Mouse (Mus musculus): ENCODE measurements around the gene Inf2. TPM values are rescaled to one million over a fixed set of nuclear protein-coding genes. Genes with fewer than 3 reads are reported as not detected.

The Inf2 gene
- polyA plus RNA-seq (2015; fragmentation: Nextera tagmentation; extraction: Ambion mirVana): 1.0 and 1.1 TPM in 2 replicates

GRCm38 (mm10) chr12:112588426-112589256 lies at the start of gene Inf2:
Gene Inf2, plus strand, starts transcription at chr12:112588784.
- no peaks in the 10 kb centered on the region for H3K36me3 ChIP-seq (ENCODE audit: control insufficient read depth, insufficient read depth, low read length)
- WGBS: 1% methylated on average over 40 of the region's 60 CpGs
- H3K4me3 ChIP-seq (ENCODE audit: low read length): peak within 1 kb of the TSS; percentile 42
- peaks cover 17% of the 10 kb centered on the region for H3K27me3 ChIP-seq (replicated peaks; ENCODE audit: control insufficient read depth, insufficient read depth, low read length)
- H3K27ac ChIP-seq (ENCODE audit: low read depth, low read length): no peak within 1 kb of the TSS
- H3K4me1 ChIP-seq (ENCODE audit: control insufficient read depth, insufficient read depth, low read depth, low read length): peaks cover 16% of the 10 kb centered on the region
- peak within 1 kb of the TSS; percentile 64 for H3K4me2 ChIP-seq (ENCODE audit: low read length)
- peak within 1 kb of the TSS; percentile 60 for H3K9ac ChIP-seq (ENCODE audit: low read depth, low read length)
- peak; percentile 83 for ATAC-seq
- H3K9me3 ChIP-seq (ENCODE audit: control insufficient read depth, low read length): no peaks in the 10 kb centered on the region

- no peak overlapping the region for H3K9ac ChIP-seq (ENCODE audit: low read depth, low read length)
- no peak for ATAC-seq
- no peaks in the 10 kb centered on the region for H3K36me3 ChIP-seq (ENCODE audit: control insufficient read depth, insufficient read depth, low read length)
- H3K4me2 ChIP-seq (ENCODE audit: low read length): no peak overlapping the region
- H3K9me3 ChIP-seq (ENCODE audit: control insufficient read depth, low read length): no peaks in the 10 kb centered on the region
- H3K4me3 ChIP-seq (ENCODE audit: low read length): no peak overlapping the region
- no peak overlapping the region for H3K27ac ChIP-seq (ENCODE audit: low read depth, low read length)
- 89% methylated on average over 7 of the region's 7 CpGs for WGBS
- no peaks in the 10 kb centered on the region for H3K27me3 ChIP-seq (replicated peaks; ENCODE audit: control insufficient read depth, insufficient read depth, low read length)
- H3K4me1 ChIP-seq (ENCODE audit: control insufficient read depth, insufficient read depth, low read depth, low read length): peaks cover 20% of the 10 kb centered on the region
These were observed 49.1 kb upstream of the Inf2 start for GRCm38 (mm10) chr12:112539466-112539965.

GRCm38 (mm10) chr12:112540321-112540720 lies 48.3 kb upstream of the Inf2 start:
- no peak overlapping the region for H3K9ac ChIP-seq (ENCODE audit: low read depth, low read length)

GRCm38 (mm10) chr12:112541483-112542091 lies 47.0 kb upstream of the Inf2 start:
- ATAC-seq: peak; percentile 73
- Histone ChIP-seq H3K4me1 (ENCODE audit: control insufficient read depth, insufficient read depth, low read depth, low read length) (peaks cover 25% of the 10 kb centered on the region), H3K27ac (ENCODE audit: low read depth, low read length) (peak overlapping the region; percentile 51), H3K27me3 (replicated peaks; ENCODE audit: control insufficient read depth, insufficient read depth, low read length) (no peaks in the 10 kb centered on the region), H3K9me3 (ENCODE audit: control insufficient read depth, low read length) (no peaks in the 10 kb centered on the region), H3K36me3 (ENCODE audit: control insufficient read depth, insufficient read depth, low read length) (no peaks in the 10 kb centered on the region), H3K9ac (ENCODE audit: low read depth, low read length) (0 out of 2 replicates have a peak overlapping the region, but pooled peaks have one; percentile 8), H3K4me3 (ENCODE audit: low read length) (no peak overlapping the region), H3K4me2 (ENCODE audit: low read length) (no peak overlapping the region)
- 12% methylated on average over 8 of the region's 8 CpGs for WGBS

More at GRCm38 (mm10) chr12:112540321-112540720, 48.3 kb upstream of the Inf2 start:
- H3K9me3 ChIP-seq (ENCODE audit: control insufficient read depth, low read length): no peaks in the 10 kb centered on the region
- H3K4me2 ChIP-seq (ENCODE audit: low read length): no peak overlapping the region
- WGBS: 87% methylated on average over 12 of the region's 12 CpGs
- H3K27ac ChIP-seq (ENCODE audit: low read depth, low read length): no peak overlapping the region
- H3K36me3 ChIP-seq (ENCODE audit: control insufficient read depth, insufficient read depth, low read length): no peaks in the 10 kb centered on the region
- H3K4me3 ChIP-seq (ENCODE audit: low read length): no peak overlapping the region
- H3K4me1 ChIP-seq (ENCODE audit: control insufficient read depth, insufficient read depth, low read depth, low read length): peaks cover 24% of the 10 kb centered on the region
- ATAC-seq: no peak
- no peaks in the 10 kb centered on the region for H3K27me3 ChIP-seq (replicated peaks; ENCODE audit: control insufficient read depth, insufficient read depth, low read length)

- Histone ChIP-seq H3K4me2 (ENCODE audit: low read length) (no peak overlapping the region), H3K27me3 (replicated peaks; ENCODE audit: control insufficient read depth, insufficient read depth, low read length) (no peaks in the 10 kb centered on the region), H3K9me3 (ENCODE audit: control insufficient read depth, low read length) (no peaks in the 10 kb centered on the region), H3K27ac (ENCODE audit: low read depth, low read length) (peak overlapping the region; percentile 16; the same call in 1 of the 2 replicates), H3K4me3 (ENCODE audit: low read length) (no peak overlapping the region), H3K36me3 (ENCODE audit: control insufficient read depth, insufficient read depth, low read length) (no peaks in the 10 kb centered on the region), H3K4me1 (ENCODE audit: control insufficient read depth, insufficient read depth, low read depth, low read length) (peaks cover 25% of the 10 kb centered on the region), H3K9ac (ENCODE audit: low read depth, low read length) (peak overlapping the region; percentile 32; the same call in 1 of the 2 replicates)
- peak; percentile 25 for ATAC-seq
- 32% methylated on average over 13 of the region's 13 CpGs for WGBS
These were observed 46.2 kb upstream of the Inf2 start for GRCm38 (mm10) chr12:112542257-112542919.

GRCm38 (mm10) chr12:112542920-112543300 lies 45.7 kb upstream of the Inf2 start:
- Histone ChIP-seq H3K9me3 (ENCODE audit: control insufficient read depth, low read length) (no peaks in the 10 kb centered on the region), H3K4me2 (ENCODE audit: low read length) (no peak overlapping the region), H3K36me3 (ENCODE audit: control insufficient read depth, insufficient read depth, low read length) (no peaks in the 10 kb centered on the region), H3K27ac (ENCODE audit: low read depth, low read length) (0 out of 2 replicates have a peak overlapping the region, but pooled peaks have one; percentile 16), H3K4me3 (ENCODE audit: low read length) (no peak overlapping the region), H3K27me3 (replicated peaks; ENCODE audit: control insufficient read depth, insufficient read depth, low read length) (no peaks in the 10 kb centered on the region), H3K9ac (ENCODE audit: low read depth, low read length) (peak overlapping the region; percentile 32; the same call in 1 of the 2 replicates), H3K4me1 (ENCODE audit: control insufficient read depth, insufficient read depth, low read depth, low read length) (peaks cover 25% of the 10 kb centered on the region)
- ATAC-seq: peak; percentile 69
- WGBS: 5% methylated on average over 11 of the region's 11 CpGs

- no peak for ATAC-seq
- Histone ChIP-seq H3K27me3 (replicated peaks; ENCODE audit: control insufficient read depth, insufficient read depth, low read length) (no peaks in the 10 kb centered on the region), H3K36me3 (ENCODE audit: control insufficient read depth, insufficient read depth, low read length) (no peaks in the 10 kb centered on the region), H3K27ac (ENCODE audit: low read depth, low read length) (no peak overlapping the region), H3K9me3 (ENCODE audit: control insufficient read depth, low read length) (no peaks in the 10 kb centered on the region), H3K4me2 (ENCODE audit: low read length) (no peak overlapping the region), H3K9ac (ENCODE audit: low read depth, low read length) (no peak overlapping the region), H3K4me3 (ENCODE audit: low read length) (no peak overlapping the region), H3K4me1 (ENCODE audit: control insufficient read depth, insufficient read depth, low read depth, low read length) (peaks cover 25% of the 10 kb centered on the region)
- WGBS: 71% methylated on average over 8 of the region's 9 CpGs
These were observed 44.6 kb upstream of the Inf2 start for GRCm38 (mm10) chr12:112543941-112544340.

- Histone ChIP-seq H3K9me3 (ENCODE audit: control insufficient read depth, low read length) (no peaks in the 10 kb centered on the region), H3K4me1 (ENCODE audit: control insufficient read depth, insufficient read depth, low read depth, low read length) (peaks cover 25% of the 10 kb centered on the region), H3K4me2 (ENCODE audit: low read length) (no peak overlapping the region), H3K9ac (ENCODE audit: low read depth, low read length) (no peak overlapping the region), H3K4me3 (ENCODE audit: low read length) (no peak overlapping the region), H3K27me3 (replicated peaks; ENCODE audit: control insufficient read depth, insufficient read depth, low read length) (no peaks in the 10 kb centered on the region), H3K36me3 (ENCODE audit: control insufficient read depth, insufficient read depth, low read length) (no peaks in the 10 kb centered on the region), H3K27ac (ENCODE audit: low read depth, low read length) (no peak overlapping the region)
- ATAC-seq: no peak
- 27% methylated on average over 12 of the region's 12 CpGs for WGBS
These were observed 43.5 kb upstream of the Inf2 start for GRCm38 (mm10) chr12:112544946-112545701.
